Mouse (Mus musculus): Measurements from ENCODE around the gene Gng12. TPM values are rescaled to one million over a fixed set of nuclear protein-coding genes. Genes with fewer than 3 reads are reported as not detected.

The Gng12 gene
- polyA plus RNA-seq, 1 experiment = 91.9 TPM

DNA sequence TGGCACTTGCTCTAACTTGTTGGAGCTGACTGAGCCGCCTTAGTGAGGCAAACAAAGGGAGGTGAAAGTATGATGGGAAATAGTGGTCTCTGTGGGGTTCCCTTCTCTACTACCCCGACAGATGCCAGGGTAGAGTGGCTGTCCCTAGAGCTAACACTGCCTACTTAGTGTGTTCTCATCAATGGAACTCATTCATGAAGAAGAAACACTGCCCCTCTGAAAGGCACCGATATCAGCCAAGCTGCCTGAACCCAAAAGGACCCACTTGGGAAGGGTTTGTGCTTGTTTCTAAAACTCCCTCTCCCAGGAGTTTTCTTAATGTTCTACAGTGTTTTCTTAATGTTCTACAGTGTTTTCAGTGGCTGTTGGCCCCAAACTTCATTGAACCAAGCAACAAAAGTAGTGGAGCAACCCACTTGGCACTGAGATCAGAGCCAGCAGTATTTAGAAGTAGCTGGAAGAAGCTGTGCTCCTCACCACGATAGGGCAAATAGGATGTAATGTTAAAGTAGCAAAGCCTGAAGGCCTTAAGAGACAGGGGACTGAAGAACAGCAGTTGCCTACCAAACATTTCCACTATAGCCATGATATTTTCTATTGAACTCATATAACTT lies 36.1 kb downstream of the Gng12 start:
- Histone ChIP-seq H3K4me3 (ENCODE audit: insufficient read depth, low read depth, low read length) (no peak overlapping the region), H3K27ac (replicated peaks; ENCODE audit: low read depth, low read length) (no peak overlapping the region), H3K4me1 (ENCODE audit: control insufficient read depth, insufficient read depth, insufficient read length, low read length) (peaks cover 5% of the 10 kb centered on the region)

DNA sequence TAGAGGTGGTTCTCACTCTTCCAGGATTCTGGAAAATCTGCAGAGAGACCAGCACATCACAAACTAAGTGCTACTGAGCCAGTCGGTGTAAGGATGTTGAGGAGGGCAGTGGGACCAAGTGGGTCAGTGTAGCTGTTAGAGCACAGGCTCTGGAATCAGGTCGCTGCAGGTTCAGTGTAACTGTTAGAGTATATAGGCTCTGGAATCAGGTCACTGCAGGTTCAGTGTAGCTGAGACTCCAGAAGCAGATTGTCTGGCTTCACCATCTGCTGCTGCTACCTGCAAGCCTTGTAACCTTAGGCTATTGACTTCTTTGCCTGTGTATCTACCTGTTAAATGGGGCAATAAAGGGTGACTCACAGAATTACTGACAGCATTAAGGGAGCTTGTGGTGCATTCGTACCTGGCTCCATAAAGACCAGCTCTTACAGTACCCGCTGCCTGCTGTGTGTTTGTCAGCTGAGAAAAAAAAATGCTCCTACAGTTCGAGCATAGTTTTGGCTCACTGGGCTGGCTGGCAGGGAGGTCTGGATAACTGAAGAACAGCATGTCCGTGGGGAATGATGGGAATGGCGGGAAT lies 44.5 kb downstream of the Gng12 start:
- H3K4me3 ChIP-seq (ENCODE audit: insufficient read depth, low read depth, low read length) = no peak overlapping the region
- H3K4me1 ChIP-seq (ENCODE audit: control insufficient read depth, insufficient read depth, insufficient read length, low read length) = peaks cover 5% of the 10 kb centered on the region
- H3K27ac ChIP-seq (replicated peaks; ENCODE audit: low read depth, low read length) = no peak overlapping the region

DNA sequence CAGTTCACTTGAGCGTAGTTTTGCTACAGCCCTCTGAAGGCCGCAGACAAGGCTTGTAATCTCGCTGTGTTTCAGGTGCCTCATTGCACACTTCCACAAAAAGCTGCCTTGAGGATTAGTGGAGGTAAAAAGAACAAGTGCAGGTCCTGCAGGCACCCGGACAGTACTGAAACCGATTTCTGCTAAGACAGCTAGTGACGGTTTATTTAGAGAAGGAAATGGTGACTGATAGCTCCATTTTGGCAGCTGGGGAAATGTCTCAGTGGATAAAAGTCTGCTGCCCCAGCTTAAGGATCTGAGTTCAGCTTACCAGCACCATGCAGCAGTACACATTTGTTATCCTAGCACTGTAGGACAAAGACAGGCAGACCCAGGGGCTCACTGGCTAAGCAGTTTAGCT lies 45.6 kb downstream of the Gng12 start:
- H3K27ac ChIP-seq (replicated peaks; ENCODE audit: low read depth, low read length) = no peak overlapping the region
- H3K4me1 ChIP-seq (ENCODE audit: control insufficient read depth, insufficient read depth, insufficient read length, low read length) = peaks cover 5% of the 10 kb centered on the region
- H3K4me3 ChIP-seq (ENCODE audit: insufficient read depth, low read depth, low read length) = no peak overlapping the region

DNA sequence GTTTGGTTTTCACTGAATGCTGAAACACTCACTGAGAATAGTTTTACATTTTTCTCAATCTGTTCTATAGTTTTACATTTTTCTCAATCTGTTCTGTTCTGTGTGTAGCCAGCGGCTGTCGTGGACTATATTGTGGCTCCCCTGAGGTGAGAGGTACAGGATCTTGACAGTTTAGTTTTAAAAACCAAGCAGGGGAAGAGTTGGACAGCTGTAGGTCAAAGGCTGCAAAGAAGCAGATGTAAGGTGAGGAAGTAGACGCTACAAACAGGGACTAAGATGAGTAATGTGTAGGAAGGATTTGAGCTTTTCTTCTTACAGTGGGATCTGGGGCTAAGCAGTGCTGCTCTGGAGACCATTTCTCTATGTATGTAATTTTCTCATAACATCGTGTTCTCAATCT lies 46.6 kb downstream of the Gng12 start:
- H3K27ac ChIP-seq (replicated peaks; ENCODE audit: low read depth, low read length) = no peak overlapping the region
- peaks cover 5% of the 10 kb centered on the region for H3K4me1 ChIP-seq (ENCODE audit: control insufficient read depth, insufficient read depth, insufficient read length, low read length)
- no peak overlapping the region for H3K4me3 ChIP-seq (ENCODE audit: insufficient read depth, low read depth, low read length)

DNA sequence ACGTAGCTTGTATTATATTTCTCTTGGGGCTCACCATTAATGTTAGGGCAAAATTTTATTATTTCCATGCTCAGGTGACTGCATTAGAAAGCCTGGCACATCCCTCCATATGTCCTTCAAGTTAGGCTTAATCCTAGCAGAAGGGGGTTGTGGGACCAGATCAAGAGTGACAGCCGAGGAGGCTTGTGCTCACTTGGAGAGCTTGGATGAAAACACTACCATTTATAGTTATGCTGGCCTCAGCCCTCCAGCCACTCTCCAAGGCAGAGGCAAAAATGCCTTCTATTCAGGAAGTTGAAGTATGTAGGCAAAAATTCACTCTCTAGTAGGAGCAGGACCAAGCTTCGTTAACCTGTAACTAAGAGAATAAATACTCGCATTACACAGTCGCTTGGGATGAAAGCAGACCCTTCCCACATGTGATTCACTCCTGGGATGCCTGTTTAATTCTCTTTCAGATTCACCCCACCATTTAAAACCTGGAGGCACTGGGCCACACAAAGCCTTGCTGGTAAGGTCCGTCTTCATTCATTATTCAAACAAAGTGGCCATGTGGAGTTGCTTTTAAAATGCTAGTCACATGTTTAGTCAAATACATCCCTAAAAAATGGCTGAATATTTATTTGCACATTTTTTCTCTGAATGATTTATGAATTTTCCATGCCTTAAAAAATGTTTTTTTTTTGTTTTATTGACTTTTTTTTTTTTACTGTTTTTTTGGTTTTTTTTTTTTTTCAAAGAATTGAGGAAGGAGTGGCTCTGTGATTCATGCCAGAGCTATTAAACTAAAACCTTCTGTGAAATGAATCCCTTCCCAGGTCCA lies 47.4 kb downstream of the Gng12 start:
- Histone ChIP-seq H3K4me3 (ENCODE audit: insufficient read depth, low read depth, low read length) (no peak overlapping the region), H3K4me1 (ENCODE audit: control insufficient read depth, insufficient read depth, insufficient read length, low read length) (peaks cover 5% of the 10 kb centered on the region), H3K27ac (replicated peaks; ENCODE audit: low read depth, low read length) (no peak overlapping the region)

DNA sequence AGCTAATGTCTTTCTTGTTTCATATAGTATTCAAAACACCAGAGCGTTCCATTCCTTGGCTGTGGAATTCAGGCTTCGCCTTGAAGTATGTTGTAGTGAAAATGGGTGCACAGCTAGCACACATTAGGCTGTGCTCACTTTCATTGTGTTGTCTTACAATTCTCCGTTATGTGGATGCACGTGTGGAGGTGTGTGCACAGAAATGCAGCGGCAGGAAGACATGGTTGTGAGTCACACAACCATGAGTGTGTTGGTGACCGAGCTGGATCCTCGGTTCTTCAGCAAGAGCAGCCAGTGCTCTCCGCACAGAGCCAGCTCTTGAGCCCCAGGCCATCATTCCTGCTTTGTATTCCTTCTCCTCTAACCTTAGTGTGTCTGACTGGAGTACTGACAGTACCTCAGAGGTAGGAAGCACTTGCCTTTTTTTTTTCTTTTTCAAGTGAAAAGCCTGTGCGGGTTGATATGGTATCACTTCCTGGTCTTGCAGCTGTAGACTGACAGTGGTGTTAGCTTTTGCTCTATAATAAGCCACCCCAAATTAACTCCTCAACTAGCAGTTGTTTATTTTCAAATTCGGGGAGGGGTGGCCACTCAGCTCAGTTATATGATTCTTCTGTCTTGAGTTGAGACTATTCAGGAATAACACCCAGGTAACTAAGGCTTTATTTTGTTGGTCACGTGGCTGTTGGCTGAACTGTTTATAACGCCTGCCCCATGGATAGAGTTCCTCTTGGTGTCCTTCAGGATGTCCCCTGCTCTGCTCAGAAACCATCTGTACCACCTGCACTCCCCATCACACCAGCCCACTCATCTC lies 48.2 kb downstream of the Gng12 start:
- Histone ChIP-seq H3K27ac (replicated peaks; ENCODE audit: low read depth, low read length) (no peak overlapping the region), H3K4me3 (ENCODE audit: insufficient read depth, low read depth, low read length) (no peak overlapping the region), H3K4me1 (ENCODE audit: control insufficient read depth, insufficient read depth, insufficient read length, low read length) (peaks cover 5% of the 10 kb centered on the region)

DNA sequence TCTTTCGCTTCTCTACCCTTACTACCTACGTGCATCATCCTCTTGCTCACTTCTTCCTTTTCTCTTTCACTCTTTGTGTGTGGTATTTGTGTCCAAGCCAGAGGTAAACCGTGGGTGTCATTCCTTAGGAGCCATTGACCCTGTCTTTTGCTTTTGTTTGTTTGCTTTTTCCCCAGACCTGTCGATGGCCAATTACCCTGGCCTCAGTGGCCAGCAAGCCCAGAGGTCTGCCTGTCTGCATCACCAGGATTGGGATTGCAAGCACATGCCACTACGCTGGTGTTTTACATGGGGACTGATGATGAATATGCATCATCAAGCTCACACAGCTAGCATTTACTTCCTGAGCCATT lies 48.8 kb downstream of the Gng12 start:
- Histone ChIP-seq H3K4me3 (ENCODE audit: insufficient read depth, low read depth, low read length) (no peak overlapping the region), H3K4me1 (ENCODE audit: control insufficient read depth, insufficient read depth, insufficient read length, low read length) (peaks cover 5% of the 10 kb centered on the region), H3K27ac (replicated peaks; ENCODE audit: low read depth, low read length) (no peak overlapping the region)

DNA sequence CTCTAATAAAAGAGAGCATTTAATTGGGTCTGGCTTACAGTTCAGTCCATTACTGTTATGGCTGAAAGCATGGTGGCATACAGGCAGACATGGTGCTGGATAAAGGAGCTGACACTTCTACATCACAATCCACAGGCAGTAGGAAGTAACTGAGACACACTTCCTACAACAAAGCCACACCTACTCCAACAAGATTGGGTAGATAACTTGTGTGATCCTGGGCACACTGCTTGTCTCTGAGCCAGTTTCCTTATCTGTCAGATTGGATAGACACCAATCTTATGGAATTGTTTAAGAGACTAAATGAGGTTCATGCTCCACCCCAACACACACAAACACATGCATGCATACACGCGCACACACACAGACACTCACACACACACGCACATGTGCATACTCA lies 51.9 kb downstream of the Gng12 start:
- H3K27ac ChIP-seq (replicated peaks; ENCODE audit: low read depth, low read length) = no peak overlapping the region
- H3K4me1 ChIP-seq (ENCODE audit: control insufficient read depth, insufficient read depth, insufficient read length, low read length) = peaks cover 5% of the 10 kb centered on the region
- H3K4me3 ChIP-seq (ENCODE audit: insufficient read depth, low read depth, low read length) = no peak overlapping the region

DNA sequence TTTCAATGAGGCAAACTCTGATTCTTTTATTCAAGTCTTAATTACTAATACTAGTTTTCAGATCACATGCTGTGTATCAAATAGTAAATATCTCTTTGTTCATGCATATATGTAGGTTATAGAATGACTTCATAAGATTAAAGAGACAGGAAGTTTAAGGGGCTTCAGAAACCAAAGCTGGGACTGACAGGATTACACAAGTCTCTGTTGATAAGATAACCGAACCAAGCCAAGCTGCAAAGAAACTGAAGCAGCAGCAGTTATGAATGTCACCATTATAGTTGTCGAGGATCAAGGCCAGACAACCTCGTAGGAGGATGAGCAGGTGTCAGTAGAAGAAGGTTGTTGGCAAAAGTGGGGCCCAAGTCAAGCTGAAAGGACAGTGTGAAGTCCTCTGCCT lies 52.7 kb downstream of the Gng12 start:
- Histone ChIP-seq H3K4me1 (ENCODE audit: control insufficient read depth, insufficient read depth, insufficient read length, low read length) (peaks cover 8% of the 10 kb centered on the region), H3K4me3 (ENCODE audit: insufficient read depth, low read depth, low read length) (no peak overlapping the region), H3K27ac (replicated peaks; ENCODE audit: low read depth, low read length) (no peak overlapping the region)

DNA sequence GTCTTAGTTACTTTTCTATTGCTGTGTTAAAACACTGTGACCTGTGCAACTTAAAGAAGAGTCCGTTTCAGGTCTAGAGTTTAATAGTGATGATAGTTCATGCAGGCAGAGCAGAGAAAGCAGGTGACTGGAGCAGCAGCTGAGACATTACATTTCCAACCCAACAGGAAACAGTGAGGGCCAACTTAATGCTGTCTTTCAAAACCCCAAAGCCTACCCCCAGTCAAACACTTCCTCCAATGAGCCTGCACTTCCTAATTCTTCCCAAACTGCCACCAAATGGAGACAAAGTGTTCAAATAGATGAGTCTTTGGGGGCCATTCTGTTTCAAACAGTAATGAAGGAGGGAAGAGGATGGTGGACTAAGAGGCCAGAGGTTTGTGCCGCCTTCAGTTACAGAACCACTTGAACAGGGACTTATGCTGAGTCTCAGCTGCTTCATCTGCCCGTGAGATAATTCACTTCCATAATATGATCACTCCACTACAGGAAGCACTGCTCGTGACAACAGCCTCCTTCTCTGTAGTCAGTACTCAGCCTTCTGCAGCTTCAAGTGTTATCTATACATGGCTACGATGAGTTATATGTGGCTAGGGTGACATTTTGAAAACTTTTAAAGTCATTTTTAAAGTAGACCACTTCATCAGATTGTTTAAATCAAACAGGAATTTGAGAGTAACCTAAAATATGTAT lies 55.7 kb downstream of the Gng12 start:
- Histone ChIP-seq H3K27ac (replicated peaks; ENCODE audit: low read depth, low read length) (no peak overlapping the region), H3K4me3 (ENCODE audit: insufficient read depth, low read depth, low read length) (no peak overlapping the region), H3K4me1 (ENCODE audit: control insufficient read depth, insufficient read depth, insufficient read length, low read length) (peaks cover 2% of the 10 kb centered on the region; the same call in 1 of the 2 replicates)

DNA sequence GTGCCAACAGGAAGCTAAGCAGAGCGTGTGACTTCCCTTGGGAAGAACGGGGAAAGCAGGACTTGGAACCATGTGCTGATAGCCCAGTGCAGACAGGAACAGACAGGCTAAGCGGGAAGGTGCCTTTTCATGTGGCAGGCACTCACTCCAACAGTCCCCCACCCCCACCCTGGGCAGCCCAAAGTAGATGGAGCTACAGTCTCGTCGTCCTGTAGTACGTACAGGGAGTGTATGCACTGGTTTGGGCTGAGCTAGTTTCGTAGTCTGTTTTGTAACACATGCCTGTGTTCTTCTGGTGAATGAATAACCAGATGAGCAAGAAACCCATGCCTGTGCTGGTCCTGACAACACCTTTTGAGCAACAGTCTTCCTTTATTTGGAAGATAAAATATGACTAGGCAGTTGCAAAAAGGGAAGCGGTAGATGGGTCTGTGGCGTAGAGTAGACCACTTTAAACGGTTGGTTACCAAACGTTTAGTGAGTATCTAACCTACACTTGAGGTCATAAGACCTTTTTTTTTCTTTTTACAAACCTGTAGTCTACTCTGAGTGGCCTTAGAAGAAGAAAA lies 57.8 kb downstream of the Gng12 start:
- H3K4me1 ChIP-seq (ENCODE audit: control insufficient read depth, insufficient read depth, insufficient read length, low read length) = peaks cover 2% of the 10 kb centered on the region; the same call in 1 of the 2 replicates
- H3K27ac ChIP-seq (replicated peaks; ENCODE audit: low read depth, low read length) = no peak overlapping the region
- no peak overlapping the region for H3K4me3 ChIP-seq (ENCODE audit: insufficient read depth, low read depth, low read length)

DNA sequence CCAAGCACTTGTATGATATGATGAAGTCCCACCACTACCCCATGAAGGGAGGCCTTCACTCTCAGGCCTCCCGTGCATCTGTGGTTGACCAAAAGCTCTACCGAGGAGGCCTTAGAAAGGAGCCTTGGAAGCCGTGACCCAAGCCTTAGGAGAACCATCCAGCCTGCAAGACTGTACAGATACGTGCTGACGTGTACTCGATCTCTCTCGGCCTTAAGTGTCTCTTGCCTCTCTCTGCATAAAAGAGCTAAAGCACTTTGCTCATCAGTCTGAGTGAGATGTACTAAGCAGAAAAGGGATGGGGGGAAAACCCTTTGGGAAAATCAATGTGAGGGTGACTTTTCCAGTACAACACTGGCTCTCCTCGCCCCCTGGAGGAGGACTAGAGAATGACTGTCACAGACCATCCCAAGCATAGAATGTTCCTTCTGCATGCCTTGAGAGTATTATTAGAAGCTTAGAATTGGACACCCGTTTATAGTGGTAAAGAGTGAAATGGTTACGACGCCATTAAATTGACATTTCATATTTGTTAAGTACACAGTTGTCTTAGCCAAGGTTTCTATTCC lies 59.0 kb downstream of the Gng12 start:
- no peak overlapping the region for H3K4me3 ChIP-seq (ENCODE audit: insufficient read depth, low read depth, low read length)
- H3K4me1 ChIP-seq (ENCODE audit: control insufficient read depth, insufficient read depth, insufficient read length, low read length) = peaks cover 2% of the 10 kb centered on the region; the same call in 1 of the 2 replicates
- H3K27ac ChIP-seq (replicated peaks; ENCODE audit: low read depth, low read length) = no peak overlapping the region

DNA sequence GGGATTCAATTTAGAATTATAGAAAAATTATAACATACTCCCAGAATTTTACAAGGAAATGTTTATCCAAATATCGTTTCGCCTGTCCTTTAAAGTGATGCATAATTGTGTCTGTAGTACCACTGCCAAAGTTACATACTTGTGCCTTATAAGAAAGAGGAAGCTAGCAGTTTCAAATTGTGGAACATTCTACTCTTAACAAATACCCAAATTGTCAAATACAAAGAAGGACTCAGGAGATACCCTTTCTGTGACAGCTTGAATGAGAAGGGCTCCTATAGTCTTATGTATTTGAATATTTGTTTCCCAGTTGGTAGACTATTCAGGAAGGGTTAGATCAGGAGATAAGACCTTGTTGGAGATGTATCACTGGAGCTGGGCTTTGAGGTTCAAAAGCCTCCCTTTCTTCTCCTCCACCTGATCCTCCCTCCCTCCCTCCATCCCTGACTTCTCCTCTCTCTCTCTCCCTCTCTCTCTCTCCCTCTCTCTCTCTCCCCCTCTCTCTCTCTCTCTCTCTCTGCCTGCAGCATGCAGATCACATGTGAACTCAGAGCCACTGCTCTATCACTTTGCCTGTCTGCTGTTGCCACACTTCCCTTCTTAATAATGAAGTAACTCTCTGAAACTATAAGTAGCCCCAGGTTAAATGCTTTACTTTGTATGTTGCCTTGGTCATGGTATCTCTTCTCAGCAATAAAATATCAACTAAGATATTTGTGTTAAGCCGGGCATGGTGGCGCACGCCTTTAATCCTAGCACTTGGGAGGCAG lies 62.5 kb downstream of the Gng12 start:
- H3K27ac ChIP-seq (replicated peaks; ENCODE audit: low read depth, low read length) = no peak overlapping the region
- no peaks in the 10 kb centered on the region; the same call in 1 of the 2 replicates for H3K4me1 ChIP-seq (ENCODE audit: control insufficient read depth, insufficient read depth, insufficient read length, low read length)
- H3K4me3 ChIP-seq (ENCODE audit: insufficient read depth, low read depth, low read length) = no peak overlapping the region
